Mouse (Mus musculus) lung, postnatal 0 days (tissue): ENCODE measurements around the gene 1700029I15Rik.

Source experiments
- CTCF ChIP-seq: IDR thresholded peaks from 2 replicates; pipeline ENCODE4 v1.5.1; 2016; ENCODE audit warnings: antibody characterized with exemption, mild to moderate bottlenecking
- EP300 ChIP-seq: IDR thresholded peaks from 2 replicates; pipeline ENCODE4 v1.6.1; 2016; ENCODE audit warnings: antibody characterized with exemption, mild to moderate bottlenecking, control low read depth

- TF ChIP-seq CTCF (no peak), EP300 (no peak)
Observed at GRCm38 (mm10) chr2:92373437-92373813, 8.9 kb upstream of the 1700029I15Rik start.
